18 mouse cellular contexts compared by ENCODE assay signal in genomic region chr2:90477617-90478016, GRCm38 (mm10).
DNase-seq lines count a peak whose midpoint lies in the region; ATAC-seq and TF ChIP-seq lines count a peak whose summit lies in the region.
"Had no signal": no experiment of that assay in that cellular context is flagged by ENCODE, and none has a peak within 500 bp of the region (broad histone marks: within the 10 kb centered on the region; RNA-seq: fewer than 3 reads in every experiment).

No protein-coding gene starts in this region.

- 29% methylated on average over 8 of the region's 8 CpGs for WGBS in hindbrain, postnatal 0 days
- 32% methylated on average over 8 of the region's 8 CpGs for WGBS in hindbrain, embryonic 12.5 days
- 36% methylated on average over 8 of the region's 8 CpGs for WGBS in midbrain, embryonic 10.5 days
- WGBS in midbrain, embryonic 16.5 days, result 37% methylated on average over 8 of the region's 8 CpGs
- WGBS in embryonic facial prominence, embryonic 10.5 days, result 23% methylated on average over 8 of the region's 8 CpGs
- WGBS in forebrain, embryonic 16.5 days, result 38% methylated on average over 8 of the region's 8 CpGs

- H3K27me3 ChIP-seq in hindbrain, postnatal 0 days (ENCODE audit: insufficient read depth, low read length), result no peaks in the 10 kb centered on the region
- no peaks in the 10 kb centered on the region for H3K27me3 ChIP-seq in hindbrain, embryonic 12.5 days
- no peaks in the 10 kb centered on the region for H3K27me3 ChIP-seq in midbrain, embryonic 10.5 days (ENCODE audit: low read depth, poor library complexity, severe bottlenecking)
- H3K27me3 ChIP-seq in midbrain, embryonic 16.5 days (ENCODE audit: control insufficient read depth, insufficient read depth, low read depth, low read length), result no peaks in the 10 kb centered on the region
- H3K27me3 ChIP-seq in embryonic facial prominence, embryonic 10.5 days (replicated peaks; ENCODE audit: low read depth, poor library complexity, severe bottlenecking), result no peaks in the 10 kb centered on the region
- H3K27me3 ChIP-seq in forebrain, embryonic 16.5 days (replicated peaks; ENCODE audit: control insufficient read depth, insufficient read depth, low read length), result no peaks in the 10 kb centered on the region
- H3K27me3 ChIP-seq: embryonic facial prominence, embryonic 13.5 days; liver, embryonic 15.5 days; neural tube, embryonic 15.5 days had no signal

- H3K9me3 ChIP-seq in hindbrain, postnatal 0 days (ENCODE audit: low read length), result no peaks in the 10 kb centered on the region
- H3K9me3 ChIP-seq in hindbrain, embryonic 12.5 days (replicated peaks), result no peaks in the 10 kb centered on the region
- no peaks in the 10 kb centered on the region for H3K9me3 ChIP-seq in midbrain, embryonic 10.5 days (replicated peaks)
- no peaks in the 10 kb centered on the region for H3K9me3 ChIP-seq in midbrain, embryonic 16.5 days (replicated peaks; ENCODE audit: control insufficient read depth, low read length, poor library complexity, severe bottlenecking)
- H3K9me3 ChIP-seq in embryonic facial prominence, embryonic 10.5 days, result no peaks in the 10 kb centered on the region
- H3K9me3 ChIP-seq in forebrain, embryonic 16.5 days (ENCODE audit: control insufficient read depth, low read length), result no peaks in the 10 kb centered on the region
- H3K9me3 ChIP-seq: embryonic facial prominence, embryonic 13.5 days; forebrain, embryonic 12.5 days; liver, embryonic 15.5 days; neural tube, embryonic 15.5 days had no signal

- no peaks in the 10 kb centered on the region for H3K4me1 ChIP-seq in hindbrain, postnatal 0 days (ENCODE audit: insufficient read depth, low read length)
- H3K4me1 ChIP-seq in hindbrain, embryonic 12.5 days, result peaks cover 5% of the 10 kb centered on the region; the same call in 1 of the 2 replicates
- peaks cover 36% of the 10 kb centered on the region for H3K4me1 ChIP-seq in midbrain, embryonic 10.5 days
- peaks cover 4% of the 10 kb centered on the region; the same call in 1 of the 2 replicates for H3K4me1 ChIP-seq in midbrain, embryonic 16.5 days (ENCODE audit: control insufficient read depth, insufficient read depth, low read length)
- H3K4me1 ChIP-seq in embryonic facial prominence, embryonic 10.5 days, result peaks cover 58% of the 10 kb centered on the region
- peaks cover 6% of the 10 kb centered on the region for H3K4me1 ChIP-seq in forebrain, embryonic 16.5 days (replicated peaks; ENCODE audit: control insufficient read depth, insufficient read depth, low read length)

- H3K9ac ChIP-seq in hindbrain, postnatal 0 days (replicated peaks; ENCODE audit: low read length), result 0 out of 2 replicates have a peak overlapping the region, but pooled peaks have one; percentile 5
- H3K9ac ChIP-seq in hindbrain, embryonic 12.5 days, result no peak overlapping the region
- no peak overlapping the region for H3K9ac ChIP-seq in midbrain, embryonic 16.5 days (ENCODE audit: low read depth, low read length)
- H3K9ac ChIP-seq in forebrain, embryonic 16.5 days (replicated peaks; ENCODE audit: low read depth, low read length), result no peak overlapping the region
- H3K9ac ChIP-seq: embryonic facial prominence, embryonic 13.5 days; forebrain, embryonic 12.5 days; liver, embryonic 15.5 days; neural tube, embryonic 15.5 days had no signal

- no peak for ATAC-seq in hindbrain, postnatal 0 days
- ATAC-seq in hindbrain, embryonic 12.5 days (ENCODE audit: low FRiP score), result no peak
- no peak for ATAC-seq in midbrain, embryonic 16.5 days
- no peak for ATAC-seq in forebrain, embryonic 16.5 days

- H3K27ac ChIP-seq in hindbrain, postnatal 0 days, result no peak overlapping the region
- no peak overlapping the region for H3K27ac ChIP-seq in hindbrain, embryonic 12.5 days
- peak overlapping the region; percentile 38; the same call in 1 of the 2 replicates for H3K27ac ChIP-seq in midbrain, embryonic 10.5 days (replicated peaks)
- no peak overlapping the region for H3K27ac ChIP-seq in midbrain, embryonic 16.5 days (ENCODE audit: low read length)
- peak overlapping the region; percentile 40 for H3K27ac ChIP-seq in embryonic facial prominence, embryonic 10.5 days (replicated peaks)
- no peak overlapping the region for H3K27ac ChIP-seq in forebrain, embryonic 16.5 days (ENCODE audit: low read length)
- H3K27ac ChIP-seq: embryonic facial prominence, embryonic 13.5 days; forebrain, embryonic 12.5 days; liver, embryonic 15.5 days; neural tube, embryonic 15.5 days had no signal

- TF ChIP-seq CTCF in hindbrain, postnatal 0 days (IDR thresholded peaks at IDR 0.05; ENCODE audit: low read depth), result no peak

- H3K4me2 ChIP-seq in hindbrain, postnatal 0 days (ENCODE audit: low read depth, low read length), result no peak overlapping the region
- H3K4me2 ChIP-seq in hindbrain, embryonic 12.5 days (replicated peaks), result no peak overlapping the region
- H3K4me2 ChIP-seq in midbrain, embryonic 16.5 days (ENCODE audit: low read length), result no peak overlapping the region
- no peak overlapping the region for H3K4me2 ChIP-seq in forebrain, embryonic 16.5 days (ENCODE audit: low read length)
- H3K4me2 ChIP-seq: embryonic facial prominence, embryonic 13.5 days; forebrain, embryonic 12.5 days; liver, embryonic 15.5 days; midbrain, embryonic 11.5 days; neural tube, embryonic 15.5 days had no signal

- no peaks in the 10 kb centered on the region for H3K36me3 ChIP-seq in hindbrain, postnatal 0 days (ENCODE audit: insufficient read depth, low read length)
- no peaks in the 10 kb centered on the region for H3K36me3 ChIP-seq in hindbrain, embryonic 12.5 days
- H3K36me3 ChIP-seq in midbrain, embryonic 10.5 days, result no peaks in the 10 kb centered on the region
- no peaks in the 10 kb centered on the region for H3K36me3 ChIP-seq in midbrain, embryonic 16.5 days (ENCODE audit: control insufficient read depth, insufficient read depth, low read length)
- H3K36me3 ChIP-seq in embryonic facial prominence, embryonic 10.5 days (replicated peaks), result no peaks in the 10 kb centered on the region
- no peaks in the 10 kb centered on the region for H3K36me3 ChIP-seq in forebrain, embryonic 16.5 days (ENCODE audit: control insufficient read depth, insufficient read depth)
- H3K36me3 ChIP-seq: embryonic facial prominence, embryonic 13.5 days; forebrain, embryonic 12.5 days; liver, embryonic 15.5 days; neural tube, embryonic 15.5 days had no signal

- no peak overlapping the region for H3K4me3 ChIP-seq in hindbrain, postnatal 0 days (ENCODE audit: low read length)
- H3K4me3 ChIP-seq in hindbrain, embryonic 12.5 days, result no peak overlapping the region
- H3K4me3 ChIP-seq in midbrain, embryonic 10.5 days, result no peak overlapping the region
- no peak overlapping the region for H3K4me3 ChIP-seq in midbrain, embryonic 16.5 days (ENCODE audit: low read depth, low read length)
- peak overlapping the region; percentile 5; the same call in 1 of the 2 replicates for H3K4me3 ChIP-seq in embryonic facial prominence, embryonic 10.5 days
- H3K4me3 ChIP-seq in forebrain, embryonic 16.5 days (replicated peaks; ENCODE audit: low read length), result no peak overlapping the region
- H3K4me3 ChIP-seq: embryonic facial prominence, embryonic 13.5 days; erythroblast, embryonic 14.5 days; forebrain, embryonic 12.5 days; liver, embryonic 15.5 days; neural tube, embryonic 15.5 days had no signal

- DNase-seq in cerebellum, postnatal 25 days, result peak; percentile 55 to 56
- DNase-seq in cerebellum, adult 8-10 months, result no peak
- DNase-seq in hindbrain, postnatal 0 days (ENCODE audit: low spot score), result no peak
- DNase-seq in midbrain, embryonic 10.5 days (ENCODE audit: low spot score), result no peak
- DNase-seq in embryonic facial prominence, embryonic 10.5 days (ENCODE audit: low spot score), result no peak
- DNase-seq: adrenal gland, adult 2 months; right cerebral cortex, adult 18-20 months; right cerebral cortex, postnatal 4 days; thymus, postnatal 14 days had no signal

Comparison
In these comparisons a context has a peak if more than half of its experiments do, and no peak if none do; other contexts are left out.
1. DNase-seq: peak in cerebellum, postnatal 25 days (2 of 2); none in cerebellum, adult 8-10 months (single experiment), hindbrain, postnatal 0 days (single experiment), midbrain, embryonic 10.5 days (single experiment) and embryonic facial prominence, embryonic 10.5 days (single experiment).
2. H3K27ac ChIP-seq: peak in midbrain, embryonic 10.5 days (single experiment) and embryonic facial prominence, embryonic 10.5 days (single experiment); none in hindbrain, postnatal 0 days (single experiment), hindbrain, embryonic 12.5 days (single experiment), midbrain, embryonic 16.5 days (single experiment) and forebrain, embryonic 16.5 days (single experiment).